Mouse (Mus musculus) duodenum, adult 2 months (tissue): ENCODE data around the gene Glis1. TPM values are rescaled to one million over a fixed set of nuclear protein-coding genes. Genes with fewer than 3 reads are reported as not detected.

Experiments
- polyA plus RNA-seq: library from polyadenylated mRNA; depleted of rRNA; stranded (reverse); fragments of >200 nt; gene quantifications from 2 replicates; pipeline ENCODE4 v1.2.3, GENCODE M21; 2012; ENCODE audit warnings: low replicate concordance; rRNA removed

Gene Glis1
- 0.57 and 0.92 TPM in 2 replicates for polyA plus RNA-seq

GRCm38 (mm10) chr4:107434356-107435237 lies at the start of gene Glis1:
TSS of gene Glis1 (plus strand) at chr4:107434591.

GRCm38 (mm10) chr4:107684130-107684529 lies 249.7 kb downstream of the Glis1 start, which contains the start of gene Dmrtb1:
TSS of gene Dmrtb1 (minus strand) at chr4:107684230.

Other genes with a start within 250 kb of the Glis1 start
- gene Ldlrad1, start 225.4 kb upstream of the Glis1 start, polyA plus RNA-seq = 0.22 TPM in 1 of 2 replicates, not detected in the other
- gene Lrrc42, start 181.1 kb upstream of the Glis1 start, polyA plus RNA-seq = 6.2 and 8.7 TPM in 2 replicates
- 0.65 and 1.0 TPM in 2 replicates for gene Hspb11, start 181.0 kb upstream of the Glis1 start, polyA plus RNA-seq
- gene Dio1, start 127.4 kb upstream of the Glis1 start, polyA plus RNA-seq = 37.5 and 52.8 TPM in 2 replicates
- 33.6 and 59.2 TPM in 2 replicates for gene Yipf1, start 120.2 kb upstream of the Glis1 start, polyA plus RNA-seq
- gene Ndc1, start 66.8 kb upstream of the Glis1 start, polyA plus RNA-seq = 2.3 and 10.1 TPM in 2 replicates
- not detected in 2 replicates for gene Dmrtb1, start 249.6 kb downstream of the Glis1 start, polyA plus RNA-seq